In genomic region chr11:100145104-100145503, GRCm38 (mm10) we compare ENCODE assay signal across 9 mouse cellular contexts. TPM values are rescaled to one million over a fixed set of nuclear protein-coding genes. Genes with fewer than 3 reads are reported as not detected.
DNase-seq lines count a peak whose midpoint lies in the region; ATAC-seq and TF ChIP-seq lines count a peak whose summit lies in the region.
"Had no signal": no experiment of that assay in that cellular context is flagged by ENCODE, and none has a peak within 500 bp of the region (broad histone marks: within the 10 kb centered on the region; RNA-seq: fewer than 3 reads in every experiment).

No protein-coding gene starts in this region.

- H3K4me2 ChIP-seq in embryonic facial prominence, embryonic 15.5 days (replicated peaks), result peak overlapping the region; percentile 48
- H3K4me2 ChIP-seq in lung, embryonic 16.5 days (ENCODE audit: low read depth, low read length), result peak overlapping the region; percentile 51

- peak overlapping the region; percentile 79 for H3K4me3 ChIP-seq in E14TG2a.4 (replicated peaks; ENCODE audit: low read length)
- H3K4me3 ChIP-seq in embryonic facial prominence, embryonic 15.5 days (replicated peaks), result peak overlapping the region; percentile 34
- peak overlapping the region; percentile 58 for H3K4me3 ChIP-seq in lung, embryonic 16.5 days (ENCODE audit: low read length)

- 0 out of 2 replicates have a peak overlapping the region, but pooled peaks have one; percentile 22 for H3K27ac ChIP-seq in embryonic facial prominence, embryonic 15.5 days (replicated peaks)
- H3K27ac ChIP-seq in lung, embryonic 16.5 days (ENCODE audit: low read length), result peak overlapping the region; percentile 95

- peaks cover 50% of the 10 kb centered on the region for H3K4me1 ChIP-seq in E14TG2a.4 (replicated peaks; ENCODE audit: low read depth, low read length)
- H3K4me1 ChIP-seq in embryonic facial prominence, embryonic 15.5 days, result peaks cover 13% of the 10 kb centered on the region; the same call in 1 of the 2 replicates
- no peaks in the 10 kb centered on the region for H3K4me1 ChIP-seq in lung, embryonic 16.5 days (replicated peaks; ENCODE audit: control insufficient read depth, insufficient read depth, low read length)

- H3K27me3 ChIP-seq in E14TG2a.4 (ENCODE audit: insufficient read depth, low read length), result peaks cover 48% of the 10 kb centered on the region
- peaks cover 33% of the 10 kb centered on the region for H3K27me3 ChIP-seq in embryonic facial prominence, embryonic 15.5 days
- H3K27me3 ChIP-seq in lung, embryonic 16.5 days (ENCODE audit: control insufficient read depth, insufficient read depth, low read depth, low read length), result peaks cover 16% of the 10 kb centered on the region
- H3K27me3 ChIP-seq: Patski had no signal

- H3K9ac ChIP-seq in embryonic facial prominence, embryonic 15.5 days, result no peak overlapping the region
- peak overlapping the region; percentile 74 for H3K9ac ChIP-seq in lung, embryonic 16.5 days (ENCODE audit: low read length)

- no peaks in the 10 kb centered on the region for H3K9me3 ChIP-seq in E14TG2a.4 (ENCODE audit: low read length)
- no peaks in the 10 kb centered on the region for H3K9me3 ChIP-seq in embryonic facial prominence, embryonic 15.5 days (replicated peaks)
- no peaks in the 10 kb centered on the region for H3K9me3 ChIP-seq in lung, embryonic 16.5 days (ENCODE audit: control insufficient read depth, low read length)

- no peak for TF ChIP-seq CTCF in E14TG2a.4 (conservative IDR thresholded peaks at IDR 0.05; ENCODE audit: low read length)

- DNase-seq in kidney, adult 9 months, result peak; percentile 7
- DNase-seq in cerebellum, postnatal 25 days, result no peak
- no peak for DNase-seq in right cerebral cortex, postnatal 10 days (ENCODE audit: low spot score in 2 of 2)
- DNase-seq in left cerebral cortex, postnatal 14 days (ENCODE audit: low spot score in 2 of 2), result no peak
- DNase-seq in layer of hippocampus, postnatal 25 days (ENCODE audit: extremely low spot score in 1 of 2, low spot score in 1 of 2), result no peak

- intact Hi-C loops in left cerebral cortex, postnatal 14 days (cut with DNase I), result no loop called here

- no peak for ATAC-seq in embryonic facial prominence, embryonic 15.5 days (ENCODE audit: insufficient number of reproducible peaks, low FRiP score, low TSS enrichment, low read depth)
- peak; percentile 52 for ATAC-seq in lung, embryonic 16.5 days (ENCODE audit: low read depth)
- ATAC-seq: Patski had no signal

- WGBS in embryonic facial prominence, embryonic 15.5 days, result under 1% methylated on average over 20 of the region's 20 CpGs
- 0% methylated on average over 20 of the region's 20 CpGs for WGBS in lung, embryonic 16.5 days

- no peaks in the 10 kb centered on the region for H3K36me3 ChIP-seq in E14TG2a.4 (ENCODE audit: insufficient read depth, low read length)
- no peaks in the 10 kb centered on the region for H3K36me3 ChIP-seq in embryonic facial prominence, embryonic 15.5 days
- no peaks in the 10 kb centered on the region for H3K36me3 ChIP-seq in lung, embryonic 16.5 days (ENCODE audit: control insufficient read depth, insufficient read depth, low read length)

RNA-seq across cellular contexts. Expression of gene Krt19, which starts 3.4 kb away (rescaled TPM):
- polyA plus RNA-seq in embryonic facial prominence, embryonic 15.5 days (2015; fragmentation: Nextera tagmentation; extraction: Ambion mirVana), result 227 and 305 TPM in 2 replicates
- 349 and 432 TPM in 2 replicates for polyA plus RNA-seq in lung, embryonic 16.5 days (2015; fragmentation: Nextera tagmentation; extraction: Ambion mirVana)
- total RNA-seq in left cerebral cortex, postnatal 14 days (2021), result under 1 TPM in 1 of 2 experiments, not detected in 1; 0.63 TPM
- total RNA-seq in layer of hippocampus, postnatal 25 days (2021), result under 1 TPM in 1 of 2 experiments, not detected in 1; 0.34 TPM
- polyA plus RNA-seq: Patski had no signal

RNA-seq across cellular contexts. Expression of gene Krt15, which starts 9.4 kb away (rescaled TPM):
- polyA plus RNA-seq in embryonic facial prominence, embryonic 15.5 days (2015; fragmentation: Nextera tagmentation; extraction: Ambion mirVana), result 1,131 and 1,207 TPM in 2 replicates
- polyA plus RNA-seq in lung, embryonic 16.5 days (2015; fragmentation: Nextera tagmentation; extraction: Ambion mirVana), result 59.9 and 78.6 TPM in 2 replicates
- not detected for total RNA-seq in left cerebral cortex, postnatal 14 days (2021)
- under 1 TPM in 1 of 2 experiments, not detected in 1; 0.98 TPM for total RNA-seq in layer of hippocampus, postnatal 25 days (2021)

RNA-seq across cellular contexts. Expression of gene Krt13, which starts 23.7 kb away (rescaled TPM):
- 155 and 225 TPM in 2 replicates for polyA plus RNA-seq in embryonic facial prominence, embryonic 15.5 days (2015; fragmentation: Nextera tagmentation; extraction: Ambion mirVana)
- polyA plus RNA-seq in lung, embryonic 16.5 days (2015; fragmentation: Nextera tagmentation; extraction: Ambion mirVana), result 4.5 and 8.2 TPM in 2 replicates
- not detected for total RNA-seq in left cerebral cortex, postnatal 14 days (2021)
- total RNA-seq in layer of hippocampus, postnatal 25 days (2021), result not detected
- polyA plus RNA-seq: Patski had no signal

RNA-seq across cellular contexts. Expression of gene Krt36, which starts 39.7 kb away (rescaled TPM):
- polyA plus RNA-seq in embryonic facial prominence, embryonic 15.5 days (2015; fragmentation: Nextera tagmentation; extraction: Ambion mirVana), result 0.76 and 1.9 TPM in 2 replicates
- 0.20 TPM in 1 of 2 replicates, not detected in the other for polyA plus RNA-seq in lung, embryonic 16.5 days (2015; fragmentation: Nextera tagmentation; extraction: Ambion mirVana)
- not detected for total RNA-seq in left cerebral cortex, postnatal 14 days (2021)
- not detected for total RNA-seq in layer of hippocampus, postnatal 25 days (2021)
- polyA plus RNA-seq: Patski had no signal

RNA-seq across cellular contexts. Expression of gene Krt9, which starts 47.9 kb away (rescaled TPM):
- not detected in 2 replicates for polyA plus RNA-seq in embryonic facial prominence, embryonic 15.5 days (2015; fragmentation: Nextera tagmentation; extraction: Ambion mirVana)
- not detected in 2 replicates for polyA plus RNA-seq in lung, embryonic 16.5 days (2015; fragmentation: Nextera tagmentation; extraction: Ambion mirVana)
- total RNA-seq in left cerebral cortex, postnatal 14 days (2021), result 1 to 10 TPM; 2.6 to 2.7 TPM
- total RNA-seq in layer of hippocampus, postnatal 25 days (2021), result 1 to 10 TPM; 2.1 to 4.0 TPM
- polyA plus RNA-seq: Patski had no signal
